Mouse (Mus musculus) urinary bladder, postnatal 4 days (tissue): ENCODE results near the gene Hebp2.

Experiments
- DNase-seq, 2 experiments: peaks; one replicate each; pipeline ENCODE4 v3.0.0; 2021 to 2022; ENCODE audit warnings: low spot score in 2 of 2

Hebp2 gene

GRCm38 (mm10) chr10:18510663-18511062 is 35.2 kb downstream of the Hebp2 start:
- no peak for DNase-seq

DNA sequence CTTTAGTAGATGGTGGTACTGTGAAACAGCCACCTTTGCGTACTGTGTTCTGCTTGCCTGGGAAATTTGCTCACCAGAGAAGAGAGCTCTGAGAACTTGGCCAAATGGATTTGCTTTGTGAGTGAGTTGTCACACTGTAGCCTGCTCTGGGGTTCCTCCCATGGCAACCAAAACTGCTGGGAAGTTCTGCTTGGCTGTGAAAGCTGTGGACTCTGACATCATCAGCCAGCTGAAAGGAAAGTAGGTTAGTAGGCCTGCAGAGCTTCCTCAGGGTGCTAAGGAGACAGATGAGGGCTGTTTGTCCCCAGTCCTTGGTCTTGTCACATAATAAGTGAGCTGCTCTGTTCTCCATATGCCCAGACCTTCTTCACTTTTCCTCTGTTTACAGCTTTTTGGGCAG is 37.3 kb downstream of the Hebp2 start:
- DNase-seq, result no peak

DNA sequence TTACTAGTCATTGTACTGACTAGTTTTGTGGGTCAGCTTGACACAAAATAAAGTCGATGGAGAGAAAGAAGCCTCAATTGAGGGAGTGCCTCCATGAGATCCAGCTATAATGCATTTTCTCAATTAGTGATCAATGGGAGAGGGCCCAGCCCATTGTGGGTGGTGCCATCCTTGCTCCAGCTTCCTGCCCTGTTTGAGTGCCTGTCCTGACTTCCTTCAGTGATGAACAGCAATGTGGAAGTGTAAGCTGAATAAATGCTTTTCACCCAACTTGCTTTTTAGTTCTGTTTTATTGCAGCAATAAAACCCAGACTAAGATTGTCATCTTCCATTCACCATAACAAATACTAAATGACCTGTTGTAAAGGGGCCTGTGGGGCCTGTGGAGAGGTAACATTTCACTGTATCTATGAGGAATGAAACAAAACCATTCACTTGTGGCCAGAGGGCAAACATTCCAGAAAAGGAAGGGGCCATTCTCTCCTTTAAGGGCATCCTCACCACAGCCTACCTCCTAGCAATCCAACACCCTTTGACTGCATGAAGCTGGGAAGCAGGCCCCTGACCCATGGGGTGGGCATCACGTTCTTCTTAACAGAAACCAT is 37.9 kb downstream of the Hebp2 start:
- DNase-seq, result no peak

GRCm38 (mm10) chr10:18506501-18506946 is 39.4 kb downstream of the Hebp2 start:
- no peak for DNase-seq

DNA sequence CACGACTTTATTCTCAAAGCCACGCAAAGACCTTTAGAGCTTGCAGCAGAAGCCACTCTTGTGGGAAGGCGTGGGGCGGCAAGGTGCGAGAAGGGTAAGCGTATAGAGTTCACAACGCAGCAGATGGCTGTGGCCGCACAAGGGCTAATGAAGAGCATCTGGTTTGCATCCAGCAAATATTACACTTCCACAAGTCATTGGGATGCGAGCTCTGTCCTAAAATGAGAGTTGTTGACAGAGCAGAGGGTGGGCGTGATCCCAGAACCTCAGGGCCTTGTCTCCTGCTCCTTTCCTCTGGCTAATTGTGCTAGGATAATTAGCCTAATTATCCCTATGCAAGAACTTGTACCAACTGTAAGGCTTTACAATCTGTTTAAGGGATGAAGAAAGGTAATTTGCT is 40.2 kb downstream of the Hebp2 start:
- DNase-seq, result no peak

- DNase-seq, result no peak
These were observed 43.9 kb downstream of the Hebp2 start for GRCm38 (mm10) chr10:18501997-18502396.

- DNase-seq, result no peak
These were observed 48.8 kb downstream of the Hebp2 start for GRCm38 (mm10) chr10:18497066-18497465.

GRCm38 (mm10) chr10:18494249-18494648 is 51.6 kb downstream of the Hebp2 start:
- no peak for DNase-seq

GRCm38 (mm10) chr10:18493010-18493894 is 52.6 kb downstream of the Hebp2 start:
- DNase-seq, result no peak

GRCm38 (mm10) chr10:18491952-18492351 is 53.9 kb downstream of the Hebp2 start:
- no peak for DNase-seq

DNA sequence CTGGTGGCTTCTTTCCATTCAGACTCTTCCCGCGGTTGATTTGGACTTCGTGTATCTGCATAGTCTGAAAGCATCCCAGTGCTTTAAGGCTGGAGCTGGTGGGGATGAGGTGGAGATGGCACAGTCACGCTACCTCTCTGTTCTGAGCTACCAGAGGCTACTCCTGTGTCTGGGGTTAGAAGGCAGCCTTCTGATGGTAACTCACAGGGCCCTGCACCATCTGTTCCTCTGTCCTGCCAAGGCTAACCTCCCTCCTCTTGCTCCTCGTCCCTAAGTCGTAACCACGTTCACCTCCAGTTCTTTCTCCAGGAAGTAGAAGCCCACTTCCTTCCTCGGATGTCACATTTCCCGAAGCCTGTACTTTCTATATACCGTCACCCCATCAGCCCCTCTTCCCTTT is 55.9 kb downstream of the Hebp2 start:
- no peak for DNase-seq
